Mouse (Mus musculus): Measurements from ENCODE around the gene Gm266.
A peak's percentile ranks its signal among the peaks of the same experiment; 100 is the strongest.

The Gm266 gene

GRCm38 (mm10) chr12:111503063-111503567 lies 17.5 kb upstream of the Gm266 start:
- DNase-seq (ENCODE audit: low spot score in 2 of 2): no peak

GRCm38 (mm10) chr12:111500725-111501124 lies 15.1 kb upstream of the Gm266 start:
- DNase-seq (ENCODE audit: low spot score in 2 of 2): no peak

GRCm38 (mm10) chr12:111499617-111500016 lies 14.0 kb upstream of the Gm266 start:
- DNase-seq (ENCODE audit: low spot score in 2 of 2): no peak

- DNase-seq (ENCODE audit: low spot score in 2 of 2): no peak
These were observed 11.5 kb upstream of the Gm266 start for GRCm38 (mm10) chr12:111497076-111497475.

- DNase-seq (ENCODE audit: low spot score in 2 of 2): no peak
These were observed 9.3 kb upstream of the Gm266 start for GRCm38 (mm10) chr12:111494931-111495330.

GRCm38 (mm10) chr12:111489261-111489865 lies 3.7 kb upstream of the Gm266 start:
- DNase-seq (ENCODE audit: low spot score in 2 of 2): no peak

GRCm38 (mm10) chr12:111486455-111486854 lies 832 bp upstream of the Gm266 start:
- DNase-seq (ENCODE audit: low spot score in 2 of 2): no peak

- no peak for DNase-seq (ENCODE audit: low spot score in 2 of 2)
These were observed 474 bp downstream of the Gm266 start for GRCm38 (mm10) chr12:111485046-111485651.

GRCm38 (mm10) chr12:111479917-111480316 lies 5.7 kb downstream of the Gm266 start:
- DNase-seq (ENCODE audit: low spot score in 2 of 2): no peak

GRCm38 (mm10) chr12:111478924-111479323 lies 6.7 kb downstream of the Gm266 start:
- DNase-seq (ENCODE audit: low spot score in 2 of 2): no peak

GRCm38 (mm10) chr12:111474893-111475643 lies 10.6 kb downstream of the Gm266 start:
- no peak for DNase-seq (ENCODE audit: low spot score in 2 of 2)

GRCm38 (mm10) chr12:111474384-111474783 lies 11.2 kb downstream of the Gm266 start:
- DNase-seq (ENCODE audit: low spot score in 2 of 2): no peak

GRCm38 (mm10) chr12:111472886-111473285 lies 12.7 kb downstream of the Gm266 start:
- no peak for DNase-seq (ENCODE audit: low spot score in 2 of 2)

- no peak for DNase-seq (ENCODE audit: low spot score in 2 of 2)
These were observed 13.9 kb downstream of the Gm266 start for GRCm38 (mm10) chr12:111471721-111472120.

GRCm38 (mm10) chr12:111471119-111471518 lies 14.5 kb downstream of the Gm266 start:
- DNase-seq (ENCODE audit: low spot score in 2 of 2): no peak

GRCm38 (mm10) chr12:111469507-111469906 lies 16.1 kb downstream of the Gm266 start:
- DNase-seq (ENCODE audit: low spot score in 2 of 2): peak; percentile 30 to 62

- no peak for DNase-seq (ENCODE audit: low spot score in 2 of 2)
These were observed 17.4 kb downstream of the Gm266 start for GRCm38 (mm10) chr12:111468206-111468605.

- no peak for DNase-seq (ENCODE audit: low spot score in 2 of 2)
These were observed 19.3 kb downstream of the Gm266 start for GRCm38 (mm10) chr12:111466369-111466768.

- DNase-seq (ENCODE audit: low spot score in 2 of 2): no peak
These were observed 22.1 kb downstream of the Gm266 start for GRCm38 (mm10) chr12:111463570-111463969.

- no peak for DNase-seq (ENCODE audit: low spot score in 2 of 2)
These were observed 27.9 kb downstream of the Gm266 start for GRCm38 (mm10) chr12:111457742-111458141.

- DNase-seq (ENCODE audit: low spot score in 2 of 2): no peak
These were observed 29.8 kb downstream of the Gm266 start for GRCm38 (mm10) chr12:111455860-111456259.

GRCm38 (mm10) chr12:111455311-111455846 lies 30.2 kb downstream of the Gm266 start:
- DNase-seq (ENCODE audit: low spot score in 2 of 2): no peak
